Mouse (Mus musculus): ENCODE data around the gene C2. TPM values are rescaled to one million over a fixed set of nuclear protein-coding genes. Genes with fewer than 3 reads are reported as not detected.

Gene C2
- polyA plus RNA-seq (2012; rRNA removed), result 62.9 and 73.4 TPM in 2 replicates

- peak within 1 kb of the TSS; percentile 87 for H3K27ac ChIP-seq (ENCODE audit: insufficient read depth, low read depth, low read length)
- H3K27me3 ChIP-seq (replicated peaks; ENCODE audit: control insufficient read depth, insufficient read depth, low read length), result no peaks in the 10 kb centered on the region
- H3K36me3 ChIP-seq (ENCODE audit: control insufficient read depth, insufficient read depth, low read length), result no peaks in the 10 kb centered on the region; the same call in 1 of the 2 replicates
- peak within 1 kb of the TSS; percentile 89 for H3K4me3 ChIP-seq (ENCODE audit: insufficient read depth, low read depth, low read length)
- TF ChIP-seq POLR2A (IDR thresholded peaks at IDR 0.05; ENCODE audit: low read depth, low read length) (no peak), CTCF (conservative IDR thresholded peaks at IDR 0.05; ENCODE audit: insufficient read depth, insufficient read length, low read depth, low read length) (no peak)
- DNase-seq, result peak; percentile 87
- no peaks in the 10 kb centered on the region; the same call in 1 of the 2 replicates for H3K4me1 ChIP-seq (ENCODE audit: control insufficient read depth, insufficient read depth, low read length)
- under 1% methylated on average over 27 of the region's 44 CpGs for WGBS
Measured at GRCm38 (mm10) chr17:34898160-34898586, at the start of gene C2, which contains the start of gene Ehmt2. C2 (minus strand) TSS chr17:34898265. Ehmt2 (plus strand) TSS chr17:34898469.

- Histone ChIP-seq H3K27ac (ENCODE audit: insufficient read depth, low read depth, low read length) (peak overlapping the region; percentile 71; the same call in 1 of the 2 replicates), H3K4me1 (ENCODE audit: control insufficient read depth, insufficient read depth, low read length) (peaks cover 32% of the 10 kb centered on the region), H3K36me3 (ENCODE audit: control insufficient read depth, insufficient read depth, low read length) (no peaks in the 10 kb centered on the region), H3K4me3 (ENCODE audit: insufficient read depth, low read depth, low read length) (no peak overlapping the region), H3K27me3 (replicated peaks; ENCODE audit: control insufficient read depth, insufficient read depth, low read length) (no peaks in the 10 kb centered on the region)
- WGBS, result 18% methylated on average over 8 of the region's 8 CpGs
- DNase-seq, result peak; percentile 75
- no peak for TF ChIP-seq POLR2A (IDR thresholded peaks at IDR 0.05; ENCODE audit: low read depth, low read length)
- peak; percentile 66 for TF ChIP-seq CTCF (conservative IDR thresholded peaks at IDR 0.05; ENCODE audit: insufficient read depth, insufficient read length, low read depth, low read length)
Measured at GRCm38 (mm10) chr17:34947606-34948005, 49.5 kb upstream of the C2 start.

GRCm38 (mm10) chr17:34946486-34947140 is 48.5 kb upstream of the C2 start:
- TF ChIP-seq POLR2A (IDR thresholded peaks at IDR 0.05; ENCODE audit: low read depth, low read length), result no peak
- TF ChIP-seq CTCF (conservative IDR thresholded peaks at IDR 0.05; ENCODE audit: insufficient read depth, insufficient read length, low read depth, low read length), result no peak
- Histone ChIP-seq H3K27ac (ENCODE audit: insufficient read depth, low read depth, low read length) (peak overlapping the region; percentile 90), H3K27me3 (replicated peaks; ENCODE audit: control insufficient read depth, insufficient read depth, low read length) (no peaks in the 10 kb centered on the region), H3K4me1 (ENCODE audit: control insufficient read depth, insufficient read depth, low read length) (peaks cover 34% of the 10 kb centered on the region), H3K4me3 (ENCODE audit: insufficient read depth, low read depth, low read length) (no peak overlapping the region), H3K36me3 (ENCODE audit: control insufficient read depth, insufficient read depth, low read length) (no peaks in the 10 kb centered on the region)
- 41% methylated on average over 5 of the region's 5 CpGs for WGBS
- peak; percentile 88 for DNase-seq

- H3K4me1 ChIP-seq (ENCODE audit: control insufficient read depth, insufficient read depth, low read length), result peaks cover 32% of the 10 kb centered on the region
- no peaks in the 10 kb centered on the region for H3K36me3 ChIP-seq (ENCODE audit: control insufficient read depth, insufficient read depth, low read length)
- H3K4me3 ChIP-seq (ENCODE audit: insufficient read depth, low read depth, low read length), result no peak overlapping the region
- TF ChIP-seq CTCF (conservative IDR thresholded peaks at IDR 0.05; ENCODE audit: insufficient read depth, insufficient read length, low read depth, low read length), result no peak
- TF ChIP-seq POLR2A (IDR thresholded peaks at IDR 0.05; ENCODE audit: low read depth, low read length), result no peak
- peak; percentile 78 for DNase-seq
- peak overlapping the region; percentile 92 for H3K27ac ChIP-seq (ENCODE audit: insufficient read depth, low read depth, low read length)
- no peaks in the 10 kb centered on the region for H3K27me3 ChIP-seq (replicated peaks; ENCODE audit: control insufficient read depth, insufficient read depth, low read length)
Measured at GRCm38 (mm10) chr17:34944362-34944761, 46.3 kb upstream of the C2 start.

GRCm38 (mm10) chr17:34943128-34943815 is 45.2 kb upstream of the C2 start:
- H3K27ac ChIP-seq (ENCODE audit: insufficient read depth, low read depth, low read length), result peak overlapping the region; percentile 65

GRCm38 (mm10) chr17:34941344-34942041 is 43.4 kb upstream of the C2 start:
- 11% methylated on average over 15 of the region's 15 CpGs for WGBS
- TF ChIP-seq CTCF (conservative IDR thresholded peaks at IDR 0.05; ENCODE audit: insufficient read depth, insufficient read length, low read depth, low read length) (no peak), POLR2A (IDR thresholded peaks at IDR 0.05; ENCODE audit: low read depth, low read length) (no peak)
- Histone ChIP-seq H3K36me3 (ENCODE audit: control insufficient read depth, insufficient read depth, low read length) (no peaks in the 10 kb centered on the region), H3K27ac (ENCODE audit: insufficient read depth, low read depth, low read length) (peak overlapping the region; percentile 88), H3K27me3 (replicated peaks; ENCODE audit: control insufficient read depth, insufficient read depth, low read length) (no peaks in the 10 kb centered on the region), H3K4me1 (ENCODE audit: control insufficient read depth, insufficient read depth, low read length) (peaks cover 36% of the 10 kb centered on the region), H3K4me3 (ENCODE audit: insufficient read depth, low read depth, low read length) (peak overlapping the region; percentile 52)
- peak; percentile 53 for DNase-seq

More at GRCm38 (mm10) chr17:34943128-34943815, 45.2 kb upstream of the C2 start:
- no peaks in the 10 kb centered on the region for H3K27me3 ChIP-seq (replicated peaks; ENCODE audit: control insufficient read depth, insufficient read depth, low read length)
- TF ChIP-seq POLR2A (IDR thresholded peaks at IDR 0.05; ENCODE audit: low read depth, low read length) (no peak), CTCF (conservative IDR thresholded peaks at IDR 0.05; ENCODE audit: insufficient read depth, insufficient read length, low read depth, low read length) (no peak)
- DNase-seq, result peak; percentile 85
- no peak overlapping the region for H3K4me3 ChIP-seq (ENCODE audit: insufficient read depth, low read depth, low read length)
- H3K36me3 ChIP-seq (ENCODE audit: control insufficient read depth, insufficient read depth, low read length), result no peaks in the 10 kb centered on the region
- peaks cover 37% of the 10 kb centered on the region for H3K4me1 ChIP-seq (ENCODE audit: control insufficient read depth, insufficient read depth, low read length)
- 52% methylated on average over 4 of the region's 4 CpGs for WGBS
